Mouse (Mus musculus) adrenal gland, postnatal 0 days (tissue): ENCODE data around the gene Ceacam18. TPM values are rescaled to one million over a fixed set of nuclear protein-coding genes. Genes with fewer than 3 reads are reported as not detected.

ENCODE experiments used
- polyA plus RNA-seq: library from polyadenylated mRNA; unstranded; fragments of >200 nt; fragmentation: Nextera tagmentation; extraction: Ambion mirVana; gene quantifications from 2 replicates; pipeline ENCODE4 v1.2.1, GENCODE M21; 2015

Gene Ceacam18
- polyA plus RNA-seq = 0.28 TPM in 1 of 2 replicates, not detected in the other

GRCm38 (mm10) chr7:43634500-43634899 is at the start of gene Ceacam18:
Ceacam18 (plus strand) TSS chr7:43634707.

GRCm38 (mm10) chr7:43606896-43607742 is 27.4 kb upstream of the Ceacam18 start, which contains the start of gene Zfp819:
Zfp819 (plus strand) TSS chr7:43607169.

GRCm38 (mm10) chr7:43660002-43660401 is 25.5 kb downstream of the Ceacam18 start, which contains the start of gene Siglece:
Siglece (minus strand) TSS chr7:43660161.

GRCm38 (mm10) chr7:43671809-43672580 is 37.5 kb downstream of the Ceacam18 start, which contains the start of gene Ctu1:
Ctu1 (plus strand) TSS chr7:43672016.

DNA sequence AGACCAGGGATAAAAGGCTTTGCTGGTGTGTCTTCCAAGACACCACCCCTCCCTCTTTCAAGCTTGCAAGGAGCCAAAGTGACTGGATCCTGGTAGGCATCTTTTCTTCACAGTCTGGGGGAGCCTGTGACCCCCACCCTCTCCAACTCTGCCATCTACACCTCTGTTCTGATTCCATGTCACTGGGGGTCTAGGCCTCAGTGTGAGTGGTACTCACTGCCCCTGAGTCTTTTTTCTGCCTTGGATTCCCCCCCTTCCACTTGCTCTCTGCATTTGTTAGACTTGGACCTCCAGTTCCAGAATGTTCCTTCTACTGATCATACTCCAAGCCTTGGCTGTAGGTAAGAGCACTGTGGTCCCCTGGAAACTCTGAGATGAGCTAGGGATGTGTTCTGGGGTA is 55.6 kb downstream of the Ceacam18 start, which contains the start of gene Klk14:
Klk14 (plus strand) TSS at position 301 of the 400 bp plus-strand sequence.

Other genes with a start within 250 kb of the Ceacam18 start
- gene Siglecg, start 226.5 kb upstream of the Ceacam18 start, polyA plus RNA-seq = 0.19 and 0.59 TPM in 2 replicates
- not detected in 2 replicates for gene Lim2, start 207.0 kb upstream of the Ceacam18 start, polyA plus RNA-seq
- gene Nkg7, start 197.6 kb upstream of the Ceacam18 start, polyA plus RNA-seq = 0.95 and 2.4 TPM in 2 replicates
- not detected in 2 replicates for gene Cldnd2, start 193.9 kb upstream of the Ceacam18 start, polyA plus RNA-seq
- 379 and 383 TPM in 2 replicates for gene Etfb, start 190.6 kb upstream of the Ceacam18 start, polyA plus RNA-seq
- 0.18 and 0.69 TPM in 2 replicates for gene Gm45233, start 190.6 kb upstream of the Ceacam18 start, polyA plus RNA-seq
- 5.1 and 6.0 TPM in 2 replicates for gene Vsig10l, start 171.6 kb upstream of the Ceacam18 start, polyA plus RNA-seq
- gene Iglon5, start 144.6 kb upstream of the Ceacam18 start, polyA plus RNA-seq = 0.26 and 0.65 TPM in 2 replicates
- gene 4931406B18Rik, start 128.8 kb upstream of the Ceacam18 start, polyA plus RNA-seq = not detected in 2 replicates
- gene Cd33, start 90.3 kb upstream of the Ceacam18 start, polyA plus RNA-seq = 1.3 and 2.0 TPM in 2 replicates
- gene Zfp658, start 72.5 kb upstream of the Ceacam18 start, polyA plus RNA-seq = 1.6 and 2.8 TPM in 2 replicates
- gene Zfp719, start 55.1 kb upstream of the Ceacam18 start, polyA plus RNA-seq = 7.7 and 9.8 TPM in 2 replicates
- not detected in 2 replicates for gene Zfp819, start 27.5 kb upstream of the Ceacam18 start, polyA plus RNA-seq
- 1.3 and 1.4 TPM in 2 replicates for gene Siglece, start 25.5 kb downstream of the Ceacam18 start, polyA plus RNA-seq
- gene Ctu1, start 37.3 kb downstream of the Ceacam18 start, polyA plus RNA-seq = 6.4 and 8.3 TPM in 2 replicates
- gene Klk14, start 55.7 kb downstream of the Ceacam18 start, polyA plus RNA-seq = not detected in 2 replicates
- gene Klk13, start 77.9 kb downstream of the Ceacam18 start, polyA plus RNA-seq = 0.23 TPM in 1 of 2 replicates, not detected in the other
- gene Klk12, start 134.2 kb downstream of the Ceacam18 start, polyA plus RNA-seq = not detected in 2 replicates
- 0.14 and 0.38 TPM in 2 replicates for gene Klk11, start 139.9 kb downstream of the Ceacam18 start, polyA plus RNA-seq
- gene Klk10, start 146.3 kb downstream of the Ceacam18 start, polyA plus RNA-seq = 2.2 and 3.9 TPM in 2 replicates
- gene Klk9, start 157.2 kb downstream of the Ceacam18 start, polyA plus RNA-seq = 0.19 TPM in 1 of 2 replicates, not detected in the other
- gene Klk8, start 162.9 kb downstream of the Ceacam18 start, polyA plus RNA-seq = 7.3 and 16.9 TPM in 2 replicates
- gene Klk7, start 176.6 kb downstream of the Ceacam18 start, polyA plus RNA-seq = 0.17 TPM in 1 of 2 replicates, not detected in the other
- not detected in 2 replicates for gene Klk6, start 189.8 kb downstream of the Ceacam18 start, polyA plus RNA-seq
- gene Klk5, start 207.3 kb downstream of the Ceacam18 start, polyA plus RNA-seq = not detected in 2 replicates
- not detected in 2 replicates for gene Klk4, start 246.5 kb downstream of the Ceacam18 start, polyA plus RNA-seq